Mouse (Mus musculus): Measurements from ENCODE around the gene Cdk2. TPM values are rescaled to one million over a fixed set of nuclear protein-coding genes. Genes with fewer than 3 reads are reported as not detected.

Cdk2 gene
- total and polyA plus RNA-seq, 2 experiments from 2014 or later = 10.7 to 11.1 TPM

GRCm38 (mm10) chr10:128697072-128697725, 7.6 kb downstream of the Cdk2 start:
- no peak for DNase-seq (ENCODE audit: low spot score)
- TF ChIP-seq CTCF (IDR thresholded peaks at IDR 0.05) = peak; percentile 13
- ATAC-seq (ENCODE audit: low FRiP score) = no peak
- no peak overlapping the region for H3K9ac ChIP-seq (replicated peaks; ENCODE audit: low read length, poor library complexity, severe bottlenecking)
- H3K27ac ChIP-seq (ENCODE audit: low read depth, low read length) = peak overlapping the region; percentile 77; the same call in 1 of the 2 replicates
- WGBS = 84% methylated on average over 6 of the region's 6 CpGs
- no peaks in the 10 kb centered on the region for H3K4me1 ChIP-seq (ENCODE audit: insufficient read depth, low read length)
- H3K4me2 ChIP-seq (ENCODE audit: low read depth, low read length, poor library complexity, severe bottlenecking) = peak overlapping the region; percentile 57
- H3K9me3 ChIP-seq (ENCODE audit: low read length) = no peaks in the 10 kb centered on the region
- no peaks in the 10 kb centered on the region for H3K36me3 ChIP-seq (ENCODE audit: insufficient read depth, low read length)
- H3K27me3 ChIP-seq (ENCODE audit: insufficient read depth, low read length) = no peaks in the 10 kb centered on the region
- peak overlapping the region; percentile 35; the same call in 1 of the 2 replicates for H3K4me3 ChIP-seq (ENCODE audit: low read depth, low read length)

GRCm38 (mm10) chr10:128695992-128696807, 8.6 kb downstream of the Cdk2 start, which contains the start of gene Rab5b:
Rab5b (minus strand) TSS chr10:128696264.
- no peaks in the 10 kb centered on the region for H3K27me3 ChIP-seq (ENCODE audit: insufficient read depth, low read length)
- peak within 1 kb of the TSS; percentile 77 for H3K4me3 ChIP-seq (ENCODE audit: low read depth, low read length)
- H3K36me3 ChIP-seq (ENCODE audit: insufficient read depth, low read length) = no peaks in the 10 kb centered on the region
- DNase-seq (ENCODE audit: low spot score) = peak; percentile 100
- peak within 1 kb of the TSS; percentile 80 for H3K9ac ChIP-seq (replicated peaks; ENCODE audit: low read length, poor library complexity, severe bottlenecking)
- H3K9me3 ChIP-seq (ENCODE audit: low read length) = no peaks in the 10 kb centered on the region
- peak within 1 kb of the TSS; percentile 75 for H3K4me2 ChIP-seq (ENCODE audit: low read depth, low read length, poor library complexity, severe bottlenecking)
- H3K4me1 ChIP-seq (ENCODE audit: insufficient read depth, low read length) = no peaks in the 10 kb centered on the region
- 0 out of 2 replicates have a peak, but pooled peaks have one; percentile 29 for TF ChIP-seq CTCF (IDR thresholded peaks at IDR 0.05)
- peak within 1 kb of the TSS; percentile 89 for H3K27ac ChIP-seq (ENCODE audit: low read depth, low read length)
- ATAC-seq (ENCODE audit: low FRiP score) = peak; percentile 99
- WGBS = under 1% methylated on average over 35 of the region's 40 CpGs

GRCm38 (mm10) chr10:128695411-128695991, 9.3 kb downstream of the Cdk2 start:
- no peak for TF ChIP-seq CTCF (IDR thresholded peaks at IDR 0.05)
- Histone ChIP-seq H3K27me3 (ENCODE audit: insufficient read depth, low read length) (no peaks in the 10 kb centered on the region), H3K4me1 (ENCODE audit: insufficient read depth, low read length) (no peaks in the 10 kb centered on the region), H3K4me3 (ENCODE audit: low read depth, low read length) (peak overlapping the region; percentile 77), H3K4me2 (ENCODE audit: low read depth, low read length, poor library complexity, severe bottlenecking) (peak overlapping the region; percentile 75), H3K9me3 (ENCODE audit: low read length) (no peaks in the 10 kb centered on the region), H3K27ac (ENCODE audit: low read depth, low read length) (peak overlapping the region; percentile 89), H3K36me3 (ENCODE audit: insufficient read depth, low read length) (no peaks in the 10 kb centered on the region), H3K9ac (replicated peaks; ENCODE audit: low read length, poor library complexity, severe bottlenecking) (peak overlapping the region; percentile 80)
- DNase-seq (ENCODE audit: low spot score) = no peak
- under 1% methylated on average over 22 of the region's 22 CpGs for WGBS
- ATAC-seq (ENCODE audit: low FRiP score) = no peak

- 2% methylated on average over 9 of the region's 9 CpGs for WGBS
These were observed 30.3 kb downstream of the Cdk2 start for GRCm38 (mm10) chr10:128674469-128675008.

GRCm38 (mm10) chr10:128673763-128674468, 30.9 kb downstream of the Cdk2 start, which contains the start of gene Suox:
Suox (minus strand) TSS chr10:128674073.
- TF ChIP-seq CTCF (IDR thresholded peaks at IDR 0.05) = no peak
- Histone ChIP-seq H3K36me3 (ENCODE audit: insufficient read depth, low read length) (peaks cover 12% of the 10 kb centered on the region; the same call in 1 of the 2 replicates), H3K27me3 (ENCODE audit: insufficient read depth, low read length) (no peaks in the 10 kb centered on the region), H3K4me3 (ENCODE audit: low read depth, low read length) (peak within 1 kb of the TSS; percentile 58), H3K4me2 (ENCODE audit: low read depth, low read length, poor library complexity, severe bottlenecking) (peak within 1 kb of the TSS; percentile 87), H3K9ac (replicated peaks; ENCODE audit: low read length, poor library complexity, severe bottlenecking) (peak within 1 kb of the TSS; percentile 63), H3K9me3 (ENCODE audit: low read length) (no peaks in the 10 kb centered on the region), H3K4me1 (ENCODE audit: insufficient read depth, low read length) (peaks cover 5% of the 10 kb centered on the region; the same call in 1 of the 2 replicates), H3K27ac (ENCODE audit: low read depth, low read length) (peak within 1 kb of the TSS; percentile 51; the same call in 1 of the 2 replicates)
- ATAC-seq (ENCODE audit: low FRiP score) (peak; percentile 82), DNase-seq (ENCODE audit: low spot score) (peak; percentile 85)
- WGBS = under 1% methylated on average over 52 of the region's 60 CpGs

More at GRCm38 (mm10) chr10:128674469-128675008, 30.3 kb downstream of the Cdk2 start:
- peak overlapping the region; percentile 58 for H3K4me3 ChIP-seq (ENCODE audit: low read depth, low read length)
- TF ChIP-seq CTCF (IDR thresholded peaks at IDR 0.05) = peak; percentile 75
- H3K36me3 ChIP-seq (ENCODE audit: insufficient read depth, low read length) = peaks cover 12% of the 10 kb centered on the region; the same call in 1 of the 2 replicates
- H3K9me3 ChIP-seq (ENCODE audit: low read length) = no peaks in the 10 kb centered on the region
- H3K27ac ChIP-seq (ENCODE audit: low read depth, low read length) = peak overlapping the region; percentile 51; the same call in 1 of the 2 replicates
- peaks cover 5% of the 10 kb centered on the region; the same call in 1 of the 2 replicates for H3K4me1 ChIP-seq (ENCODE audit: insufficient read depth, low read length)
- H3K9ac ChIP-seq (replicated peaks; ENCODE audit: low read length, poor library complexity, severe bottlenecking) = no peak overlapping the region; the same call in 1 of the 2 replicates
- DNase-seq (ENCODE audit: low spot score) = peak; percentile 74
- H3K27me3 ChIP-seq (ENCODE audit: insufficient read depth, low read length) = no peaks in the 10 kb centered on the region
- peak overlapping the region; percentile 87 for H3K4me2 ChIP-seq (ENCODE audit: low read depth, low read length, poor library complexity, severe bottlenecking)
- ATAC-seq (ENCODE audit: low FRiP score) = no peak

All from midbrain, postnatal 0 days (tissue).